Mouse (Mus musculus) cerebral cortex, adult 2 months (tissue): ENCODE measurements around the gene Ifi211.

Source experiments
- WGBS: fragments of 180-500 bp; shearing (Covaris S2); methylation state at CpG from one replicate; pipeline ENCODE4 v1.1.7; 2018; 5-methylcytosine and 5-hydroxymethylcytosine counted together

The Ifi211 gene

GRCm38 (mm10) chr1:173912548-173913255 lies at the start of gene Ifi211:
Ifi211 (minus strand) TSS chr1:173913046.
- 79% methylated on average over 6 of the region's 6 CpGs for WGBS

- 89% methylated on average over 1 of the region's 1 CpGs for WGBS
Measured at GRCm38 (mm10) chr1:173961491-173961890, 48.6 kb upstream of the Ifi211 start.

GRCm38 (mm10) chr1:173959998-173960397 lies 47.2 kb upstream of the Ifi211 start:
- WGBS = 76% methylated on average over 3 of the region's 3 CpGs

GRCm38 (mm10) chr1:173955839-173956527 lies 43.1 kb upstream of the Ifi211 start:
- 74% methylated on average over 3 of the region's 3 CpGs for WGBS

GRCm38 (mm10) chr1:173955071-173955796 lies 42.4 kb upstream of the Ifi211 start:
- WGBS = 89% methylated on average over 2 of the region's 2 CpGs

- 88% methylated on average over 1 of the region's 1 CpGs for WGBS
Measured at GRCm38 (mm10) chr1:173953563-173953962, 40.7 kb upstream of the Ifi211 start.

GRCm38 (mm10) chr1:173949044-173949443 lies 36.2 kb upstream of the Ifi211 start:
- WGBS = 80% methylated on average over 2 of the region's 2 CpGs

GRCm38 (mm10) chr1:173941924-173942779 lies 29.3 kb upstream of the Ifi211 start, which contains the start of the genes Mndal and Ifi203:
Mndal (minus strand) TSS chr1:173942491.
Ifi203 (minus strand) TSS chr1:173942672.
- 71% methylated on average over 3 of the region's 3 CpGs for WGBS

GRCm38 (mm10) chr1:173941522-173941921 lies 28.7 kb upstream of the Ifi211 start:
- WGBS = 84% methylated on average over 2 of the region's 2 CpGs

GRCm38 (mm10) chr1:173919279-173919678 lies 6.4 kb upstream of the Ifi211 start:
- 67% methylated on average over 3 of the region's 3 CpGs for WGBS

GRCm38 (mm10) chr1:173914559-173914958 lies 1.7 kb upstream of the Ifi211 start:
- WGBS = 83% methylated on average over 2 of the region's 2 CpGs

- 91% methylated on average over 2 of the region's 2 CpGs for WGBS
Measured at GRCm38 (mm10) chr1:173911808-173912464, 910 bp downstream of the Ifi211 start.

- 93% methylated on average over 4 of the region's 4 CpGs for WGBS
Measured at GRCm38 (mm10) chr1:173905885-173906284, 7.0 kb downstream of the Ifi211 start.

- 95% methylated on average over 1 of the region's 2 CpGs for WGBS
Measured at GRCm38 (mm10) chr1:173887026-173887787, 25.6 kb downstream of the Ifi211 start.

GRCm38 (mm10) chr1:173880004-173880666 lies 32.7 kb downstream of the Ifi211 start:
- 49% methylated on average over 3 of the region's 3 CpGs for WGBS

- 69% methylated on average over 5 of the region's 5 CpGs for WGBS
Measured at GRCm38 (mm10) chr1:173879225-173879987, 33.4 kb downstream of the Ifi211 start.

GRCm38 (mm10) chr1:173878264-173878663 lies 34.6 kb downstream of the Ifi211 start:
- 78% methylated on average over 6 of the region's 6 CpGs for WGBS

- 93% methylated on average over 1 of the region's 1 CpGs for WGBS
Measured at GRCm38 (mm10) chr1:173877125-173877524, 35.7 kb downstream of the Ifi211 start.

GRCm38 (mm10) chr1:173868586-173868985 lies 44.3 kb downstream of the Ifi211 start:
- WGBS = 77% methylated on average over 1 of the region's 1 CpGs
